Mouse (Mus musculus) heart, embryonic 16.5 days (tissue): Measurements from ENCODE around the gene Snta1. TPM values are rescaled to one million over a fixed set of nuclear protein-coding genes. Genes with fewer than 3 reads are reported as not detected.
"Not testable (repeated sequence)": the region's sequence is repeated elsewhere in the genome, so short reads cannot be mapped to it uniquely, and the experiment has no call there.

Source experiments
- ATAC-seq: fragments of 200-750 bp; cut with Nextera tagmentation; replicated peaks from 2 replicates; pipeline ENCODE4 v1.8.0; 2017; ENCODE audit warnings: moderate number of reproducible peaks; ENCODE audit not compliant: insufficient read depth, low FRiP score; ENCODE audit errors: extremely low read depth
- H3K27ac ChIP-seq: fragments of 300-500 bp; sonication (generic); 2 replicates; pipeline ENCODE4 v1.5.1; 2014; ENCODE audit warnings: mild to moderate bottlenecking, low read length, control low read depth, moderate library complexity
- H3K27me3 ChIP-seq: fragments of 300-500 bp; sonication (generic); 2 replicates; pipeline ENCODE4 v1.6.1; 2014; ENCODE audit warnings: low read length, mixed read lengths; ENCODE audit not compliant: control insufficient read depth, insufficient read depth
- H3K36me3 ChIP-seq: fragments of 300-500 bp; sonication (generic); 2 replicates; pipeline ENCODE4 v1.6.1; 2014; ENCODE audit not compliant: control insufficient read depth, insufficient read depth
- H3K4me1 ChIP-seq: fragments of 300-500 bp; sonication (generic); 2 replicates; pipeline ENCODE4 v1.6.1; 2014; ENCODE audit warnings: low read length, mixed read lengths; ENCODE audit not compliant: control insufficient read depth, insufficient read depth
- H3K4me2 ChIP-seq: fragments of 300-500 bp; sonication (generic); 2 replicates; pipeline ENCODE4 v1.6.1; 2014; ENCODE audit warnings: low read depth, mild to moderate bottlenecking, control low read depth, low read length
- H3K4me3 ChIP-seq: fragments of 300-500 bp; sonication (generic); 2 replicates; pipeline ENCODE4 v1.5.1; 2014; ENCODE audit warnings: mild to moderate bottlenecking, control low read depth, low read length
- H3K9ac ChIP-seq: fragments of 300-500 bp; sonication (generic); 2 replicates; pipeline ENCODE4 v1.6.1; 2014; ENCODE audit warnings: low read length, control low read depth
- H3K9me3 ChIP-seq: fragments of 300-500 bp; sonication (generic); replicated peaks from 2 replicates; pipeline ENCODE4 v1.6.1; 2016; ENCODE audit warnings: low read length; ENCODE audit not compliant: control insufficient read depth
- WGBS: fragments of 180-500 bp; shearing (Covaris S2); extraction: QIAGEN DNeasy Blood & Tissue Kit; methylation state at CpG from one replicate; pipeline ENCODE4 v1.1.7; 2014; 5-methylcytosine and 5-hydroxymethylcytosine counted together
- polyA plus RNA-seq: library from polyadenylated mRNA; unstranded; fragments of >200 nt; fragmentation: Nextera tagmentation; extraction: Ambion mirVana; gene quantifications from 2 replicates; pipeline ENCODE4 v1.2.1, GENCODE M21; 2015

Gene Snta1
- polyA plus RNA-seq, 1 experiment from 2014 or later = 57.8 TPM

DNA sequence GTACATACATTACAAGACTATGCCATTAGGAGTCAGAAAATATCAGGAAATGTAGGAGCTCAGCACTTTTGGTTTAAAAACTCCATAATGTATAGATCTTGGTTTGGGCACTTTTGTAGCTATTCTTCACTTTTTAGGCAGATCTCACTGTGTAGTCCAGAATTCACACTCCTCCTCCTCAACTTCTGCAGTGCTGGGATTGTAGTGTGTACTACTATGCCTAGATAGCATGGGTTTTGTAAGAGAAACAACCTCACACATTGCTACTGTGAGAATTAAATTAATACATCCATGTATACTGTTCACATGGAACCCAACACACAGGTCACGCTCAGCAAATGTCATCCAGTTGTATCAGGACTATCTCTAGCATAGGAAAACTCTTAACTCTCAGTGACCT, 40.4 kb downstream of the Snta1 start:
- ATAC-seq = no peak
- H3K27me3 ChIP-seq = no peaks in the 10 kb centered on the region
- H3K4me1 ChIP-seq = no peaks in the 10 kb centered on the region
- no peak overlapping the region for H3K4me2 ChIP-seq
- 97% methylated on average over 1 of the region's 1 CpGs for WGBS
- no peak overlapping the region for H3K27ac ChIP-seq
- H3K9ac ChIP-seq = no peak overlapping the region
- H3K36me3 ChIP-seq = peaks cover 33% of the 10 kb centered on the region
- H3K4me3 ChIP-seq = no peak overlapping the region
- no peaks in the 10 kb centered on the region for H3K9me3 ChIP-seq

DNA sequence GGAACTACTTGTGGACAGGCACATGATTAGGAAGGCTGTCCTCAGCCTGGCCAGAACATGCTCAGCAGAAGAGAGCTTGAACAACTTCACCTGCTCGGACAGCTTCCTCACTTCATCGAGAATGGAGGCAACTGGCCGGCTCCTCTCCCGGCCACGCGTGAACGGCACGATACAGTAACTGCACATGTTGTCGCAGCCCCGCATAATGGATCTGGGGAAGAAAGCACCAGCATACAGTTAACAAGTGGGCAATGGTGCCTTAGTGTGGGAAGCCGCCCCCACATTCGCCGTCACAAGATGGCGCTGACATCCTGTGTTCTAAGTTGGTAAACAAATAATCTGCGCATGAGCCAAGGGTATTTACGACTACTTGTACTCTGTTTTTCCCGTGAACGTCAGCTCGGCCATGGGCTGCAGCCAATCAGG, 53.9 kb downstream of the Snta1 start:
- not testable (repeated sequence) for H3K9me3 ChIP-seq, H3K4me1 ChIP-seq, ATAC-seq, H3K27me3 ChIP-seq
- 80% methylated on average over 15 of the region's 19 CpGs for WGBS
- Histone ChIP-seq H3K4me3 (peak overlapping the region; percentile 41), H3K27ac (peak overlapping the region; percentile 64; the same call in 1 of the 2 replicates), H3K36me3 (peaks cover 25% of the 10 kb centered on the region), H3K4me2 (peak overlapping the region; percentile 38), H3K9ac (peak overlapping the region; percentile 42; the same call in 1 of the 2 replicates)

DNA sequence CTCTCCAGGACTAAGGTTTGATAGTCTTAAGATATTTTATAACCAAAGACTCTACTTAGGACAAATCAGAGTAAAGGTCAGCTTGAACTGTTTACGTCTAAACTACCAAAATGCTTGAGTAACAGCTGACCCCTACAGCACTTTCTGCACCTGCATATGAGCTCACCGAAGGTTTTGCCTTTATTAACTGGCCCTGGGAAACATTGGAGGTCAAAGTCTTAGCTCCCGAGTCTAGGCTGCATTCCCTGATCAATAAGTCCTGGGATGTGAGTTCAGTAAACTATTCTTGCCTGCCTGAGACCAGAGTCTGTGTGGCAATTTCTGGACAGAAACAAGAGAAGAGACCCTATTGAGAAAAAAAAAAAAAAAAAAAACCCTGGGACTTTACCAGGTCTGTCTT, 59.7 kb downstream of the Snta1 start:
- Histone ChIP-seq H3K36me3 (peaks cover 50% of the 10 kb centered on the region), H3K9ac (no peak overlapping the region), H3K27ac (no peak overlapping the region), H3K4me3 (no peak overlapping the region), H3K4me2 (no peak overlapping the region), H3K27me3 (no peaks in the 10 kb centered on the region), H3K9me3 (no peaks in the 10 kb centered on the region), H3K4me1 (no peaks in the 10 kb centered on the region)
- no peak for ATAC-seq
- 90% methylated on average over 3 of the region's 3 CpGs for WGBS

DNA sequence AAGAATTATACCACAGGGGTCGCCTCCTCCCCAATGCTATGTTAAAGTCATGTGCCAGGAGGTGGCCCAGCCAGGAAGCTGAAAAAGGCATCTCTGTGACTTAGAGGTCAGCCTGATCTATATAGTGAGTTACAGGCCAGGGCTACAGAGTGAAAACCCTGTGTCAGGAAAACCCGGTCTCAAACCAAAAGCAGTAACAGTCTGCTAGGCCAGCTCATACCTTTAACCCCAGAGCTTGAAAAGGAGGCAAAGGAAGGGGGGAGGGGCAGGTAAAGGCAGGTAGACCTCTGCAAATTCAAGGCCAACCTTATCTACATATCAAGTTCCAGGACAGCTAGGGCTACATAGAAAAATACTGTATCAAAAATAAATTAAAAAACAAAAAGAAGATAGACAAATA, 68.5 kb downstream of the Snta1 start:
- peaks cover 33% of the 10 kb centered on the region for H3K36me3 ChIP-seq
- 70% methylated on average over 2 of the region's 2 CpGs for WGBS
- no peak for ATAC-seq

DNA sequence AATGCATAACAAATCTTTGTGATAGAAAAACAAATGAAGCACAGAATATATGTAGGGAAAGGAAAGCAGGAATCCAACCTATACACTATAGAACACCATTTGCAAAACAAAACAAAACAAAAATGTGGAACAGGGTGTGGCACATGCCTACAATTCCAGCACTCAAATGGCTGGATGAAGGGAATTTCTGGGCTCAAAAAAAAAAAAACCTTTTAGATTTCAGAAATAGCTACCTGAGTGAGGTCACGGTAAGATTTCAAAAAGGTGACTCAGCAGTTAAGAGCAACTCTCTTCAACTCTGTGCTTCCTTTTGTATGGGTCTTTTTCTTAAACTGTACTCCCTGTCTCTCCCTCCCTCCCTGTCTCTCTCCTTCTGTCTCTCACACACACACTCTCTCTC, 69.7 kb downstream of the Snta1 start:
- Histone ChIP-seq H3K27ac (no peak overlapping the region), H3K9me3 (no peaks in the 10 kb centered on the region; the same call in 1 of the 2 replicates), H3K4me2 (no peak overlapping the region), H3K36me3 (peaks cover 35% of the 10 kb centered on the region), H3K4me3 (no peak overlapping the region), H3K4me1 (no peaks in the 10 kb centered on the region), H3K9ac (no peak overlapping the region), H3K27me3 (no peaks in the 10 kb centered on the region)
- WGBS = 60% methylated on average over 1 of the region's 1 CpGs
- ATAC-seq = no peak

More for the DNA sequence above, 68.5 kb downstream of the Snta1 start:
- Histone ChIP-seq H3K4me2 (no peak overlapping the region), H3K9ac (no peak overlapping the region), H3K27ac (no peak overlapping the region), H3K9me3 (no peaks in the 10 kb centered on the region), H3K27me3 (no peaks in the 10 kb centered on the region), H3K4me1 (no peaks in the 10 kb centered on the region), H3K4me3 (no peak overlapping the region)

DNA sequence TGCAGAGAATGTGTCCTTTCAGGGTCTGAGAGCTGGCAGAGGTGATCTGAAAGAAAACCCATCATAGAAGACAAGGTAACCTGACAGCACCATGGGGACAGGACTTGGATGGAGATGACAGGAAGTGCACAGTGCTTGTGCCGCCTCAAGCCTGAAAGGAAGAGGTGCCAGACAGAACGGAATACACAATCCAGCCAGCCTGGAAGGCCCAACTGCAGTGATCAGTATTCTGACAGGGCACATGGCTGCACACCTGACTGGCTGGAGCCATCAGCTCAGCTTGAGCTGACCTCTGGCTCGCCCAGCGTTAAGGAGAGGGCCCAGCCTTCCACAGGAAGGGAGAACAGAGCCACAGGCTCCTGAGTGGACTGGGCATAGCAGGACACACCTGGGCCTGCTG, 72.3 kb downstream of the Snta1 start:
- 81% methylated on average over 4 of the region's 4 CpGs for WGBS
- ATAC-seq = no peak

DNA sequence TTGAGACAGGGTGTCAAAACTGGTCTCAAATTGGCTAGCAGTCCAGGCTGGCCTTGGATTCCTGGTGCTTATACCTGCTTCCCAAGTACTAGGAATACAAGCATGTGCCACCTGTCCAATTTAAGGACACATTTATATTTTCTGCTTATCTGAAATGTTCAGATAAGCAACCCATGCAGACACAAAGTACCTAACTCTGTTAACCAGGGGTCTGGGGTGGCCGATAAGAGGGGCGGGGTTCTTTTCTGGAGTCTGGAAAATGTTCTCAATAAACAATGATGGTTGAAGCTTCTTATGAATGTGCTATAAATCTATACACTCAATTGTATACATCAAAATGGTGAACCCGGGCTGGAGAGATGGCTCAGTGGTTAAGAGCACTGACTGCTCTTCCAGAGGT, 81.0 kb downstream of the Snta1 start:
- H3K9me3 ChIP-seq = no peaks in the 10 kb centered on the region
- ATAC-seq = no peak
- no peaks in the 10 kb centered on the region for H3K27me3 ChIP-seq
- H3K27ac ChIP-seq = no peak overlapping the region
- no peak overlapping the region for H3K4me3 ChIP-seq
- H3K4me1 ChIP-seq = no peaks in the 10 kb centered on the region
- 73% methylated on average over 3 of the region's 3 CpGs for WGBS
- H3K9ac ChIP-seq = no peak overlapping the region
- H3K4me2 ChIP-seq = no peak overlapping the region
- H3K36me3 ChIP-seq = no peaks in the 10 kb centered on the region

More for the DNA sequence above, 72.3 kb downstream of the Snta1 start:
- H3K4me3 ChIP-seq = no peak overlapping the region
- no peaks in the 10 kb centered on the region for H3K27me3 ChIP-seq
- no peaks in the 10 kb centered on the region for H3K4me1 ChIP-seq
- H3K9ac ChIP-seq = no peak overlapping the region
- H3K36me3 ChIP-seq = peaks cover 19% of the 10 kb centered on the region
- H3K9me3 ChIP-seq = no peaks in the 10 kb centered on the region; the same call in 1 of the 2 replicates
- no peak overlapping the region for H3K27ac ChIP-seq
- no peak overlapping the region for H3K4me2 ChIP-seq

Other genes with a start within 250 kb of the Snta1 start
- gene Bpifa5, start 245.5 kb downstream of the Snta1 start, polyA plus RNA-seq = not detected in 2 replicates
- 0.45 and 0.52 TPM in 2 replicates for gene Bpifb1, start 217.3 kb downstream of the Snta1 start, polyA plus RNA-seq
- gene Bpifb5, start 184.4 kb downstream of the Snta1 start, polyA plus RNA-seq = 0.37 and 0.45 TPM in 2 replicates
- not detected in 2 replicates for gene Bpifb9a, start 150.2 kb downstream of the Snta1 start, polyA plus RNA-seq
- not detected in 2 replicates for gene Bpifb9b, start 100.9 kb downstream of the Snta1 start, polyA plus RNA-seq
- gene Cdk5rap1, start 35.1 kb downstream of the Snta1 start, polyA plus RNA-seq = 15.4 and 20.0 TPM in 2 replicates
- gene Cbfa2t2, start 28.4 kb upstream of the Snta1 start, polyA plus RNA-seq = 28.5 and 29.7 TPM in 2 replicates
- 0.67 and 0.71 TPM in 2 replicates for gene 1700003F12Rik, start 139.0 kb upstream of the Snta1 start, polyA plus RNA-seq
- 0.16 and 0.19 TPM in 2 replicates for gene Actl10, start 143.7 kb upstream of the Snta1 start, polyA plus RNA-seq
- 1.7 and 2.8 TPM in 2 replicates for gene Necab3, start 150.8 kb upstream of the Snta1 start, polyA plus RNA-seq
- 18.9 and 22.1 TPM in 2 replicates for gene E2f1, start 161.8 kb upstream of the Snta1 start, polyA plus RNA-seq
- 28.2 and 29.5 TPM in 2 replicates for gene Pxmp4, start 195.6 kb upstream of the Snta1 start, polyA plus RNA-seq
- 0.45 and 0.74 TPM in 2 replicates for gene Zfp341, start 205.2 kb upstream of the Snta1 start, polyA plus RNA-seq
- not detected in 2 replicates for gene 4930519P11Rik, start 205.3 kb upstream of the Snta1 start, polyA plus RNA-seq
- 22.5 and 23.0 TPM in 2 replicates for gene Chmp4b, start 243.6 kb upstream of the Snta1 start, polyA plus RNA-seq